Mouse (Mus musculus) embryonic facial prominence, embryonic 15.5 days (tissue): ENCODE measurements around the gene Tnpo3. TPM values are rescaled to one million over a fixed set of nuclear protein-coding genes. Genes with fewer than 3 reads are reported as not detected.
A peak's percentile ranks its signal among the peaks of the same experiment; 100 is the strongest.

Experiments used
- ATAC-seq: fragments of 200-750 bp; cut with Nextera tagmentation; 2 replicates; pipeline ENCODE4 v1.8.0; 2017; ENCODE audit warnings: low read depth, moderate TSS enrichment; ENCODE audit not compliant: insufficient number of reproducible peaks, low FRiP score, low TSS enrichment
- H3K27ac ChIP-seq: fragments of 300-500 bp; sonication (generic); replicated peaks from 2 replicates; pipeline ENCODE4 v1.5.1; 2015; ENCODE audit warnings: mild to moderate bottlenecking, inconsistent platforms
- H3K27me3 ChIP-seq: fragments of 300-500 bp; sonication (generic); 2 replicates; pipeline ENCODE4 v1.6.1; 2015; ENCODE audit warnings: inconsistent platforms
- H3K36me3 ChIP-seq: fragments of 300-500 bp; sonication (generic); 2 replicates; pipeline ENCODE4 v1.6.1; 2015; ENCODE audit warnings: mild to moderate bottlenecking, inconsistent platforms
- H3K4me1 ChIP-seq: fragments of 300-500 bp; sonication (generic); 2 replicates; pipeline ENCODE4 v1.6.1; 2015; ENCODE audit warnings: inconsistent platforms
- H3K4me2 ChIP-seq: fragments of 300-500 bp; sonication (generic); replicated peaks from 2 replicates; pipeline ENCODE4 v1.6.1; 2015; ENCODE audit warnings: mild to moderate bottlenecking, inconsistent platforms
- H3K4me3 ChIP-seq: fragments of 300-500 bp; sonication (generic); replicated peaks from 2 replicates; pipeline ENCODE4 v1.5.1; 2015; ENCODE audit warnings: mild to moderate bottlenecking, inconsistent platforms
- H3K9ac ChIP-seq: fragments of 300-500 bp; sonication (generic); 2 replicates; pipeline ENCODE4 v1.6.1; 2015; ENCODE audit warnings: inconsistent platforms
- H3K9me3 ChIP-seq: fragments of 300-500 bp; sonication (generic); replicated peaks from 2 replicates; pipeline ENCODE4 v1.6.1; 2016; ENCODE audit warnings: inconsistent platforms
- WGBS: fragments of 180-500 bp; shearing (Covaris S2); methylation state at CpG from one replicate; pipeline ENCODE4 v1.1.7; 2015; 5-methylcytosine and 5-hydroxymethylcytosine counted together
- polyA plus RNA-seq: library from polyadenylated mRNA; unstranded; fragments of >200 nt; fragmentation: Nextera tagmentation; extraction: Ambion mirVana; gene quantifications from 2 replicates; pipeline ENCODE4 v1.2.1, GENCODE M21; 2015

Gene Tnpo3
- 74.2 and 85.2 TPM in 2 replicates for polyA plus RNA-seq

GRCm38 (mm10) chr6:29609111-29610019, at the start of gene Tnpo3:
Tnpo3 (minus strand) TSS chr6:29609887.
- peak within 1 kb of the TSS; percentile 71 for H3K4me2 ChIP-seq
- H3K27me3 ChIP-seq, result no peaks in the 10 kb centered on the region
- peak within 1 kb of the TSS; percentile 96 for H3K27ac ChIP-seq
- H3K4me3 ChIP-seq, result peak within 1 kb of the TSS; percentile 99
- ATAC-seq, result peak; percentile 93
- WGBS, result under 1% methylated on average over 67 of the region's 67 CpGs
- H3K36me3 ChIP-seq, result no peaks in the 10 kb centered on the region
- H3K9me3 ChIP-seq, result no peaks in the 10 kb centered on the region
- H3K4me1 ChIP-seq, result peaks cover 15% of the 10 kb centered on the region; the same call in 1 of the 2 replicates
- H3K9ac ChIP-seq, result peak within 1 kb of the TSS; percentile 97

GRCm38 (mm10) chr6:29658626-29659475, 49.2 kb upstream of the Tnpo3 start:
- Histone ChIP-seq H3K9ac (no peak overlapping the region), H3K27me3 (no peaks in the 10 kb centered on the region), H3K4me2 (no peak overlapping the region), H3K4me1 (no peaks in the 10 kb centered on the region), H3K9me3 (no peaks in the 10 kb centered on the region), H3K36me3 (no peaks in the 10 kb centered on the region), H3K27ac (no peak overlapping the region), H3K4me3 (no peak overlapping the region)
- WGBS, result 85% methylated on average over 3 of the region's 3 CpGs
- no peak for ATAC-seq

GRCm38 (mm10) chr6:29653271-29653670, 43.6 kb upstream of the Tnpo3 start:
- no peak overlapping the region for H3K4me3 ChIP-seq
- H3K9me3 ChIP-seq, result no peaks in the 10 kb centered on the region
- no peak for ATAC-seq
- no peak overlapping the region for H3K4me2 ChIP-seq
- H3K9ac ChIP-seq, result no peak overlapping the region
- H3K36me3 ChIP-seq, result no peaks in the 10 kb centered on the region
- H3K27me3 ChIP-seq, result no peaks in the 10 kb centered on the region
- no peak overlapping the region for H3K27ac ChIP-seq
- no peaks in the 10 kb centered on the region for H3K4me1 ChIP-seq

- no peak for ATAC-seq
- no peak overlapping the region for H3K4me3 ChIP-seq
- no peaks in the 10 kb centered on the region for H3K36me3 ChIP-seq
- no peak overlapping the region for H3K4me2 ChIP-seq
- H3K27me3 ChIP-seq, result no peaks in the 10 kb centered on the region
- WGBS, result 61% methylated on average over 10 of the region's 10 CpGs
- no peak overlapping the region for H3K9ac ChIP-seq
- no peaks in the 10 kb centered on the region for H3K9me3 ChIP-seq
- H3K27ac ChIP-seq, result no peak overlapping the region
- no peaks in the 10 kb centered on the region for H3K4me1 ChIP-seq
Measured at GRCm38 (mm10) chr6:29650170-29650549, 40.5 kb upstream of the Tnpo3 start.

- Histone ChIP-seq H3K27ac (no peak overlapping the region), H3K9me3 (no peaks in the 10 kb centered on the region), H3K4me3 (no peak overlapping the region), H3K36me3 (no peaks in the 10 kb centered on the region), H3K9ac (no peak overlapping the region), H3K4me1 (no peaks in the 10 kb centered on the region), H3K4me2 (no peak overlapping the region), H3K27me3 (no peaks in the 10 kb centered on the region)
- 29% methylated on average over 14 of the region's 14 CpGs for WGBS
- no peak; the same call in 1 of the 2 replicates for ATAC-seq
Measured at GRCm38 (mm10) chr6:29649494-29650169, 39.9 kb upstream of the Tnpo3 start.

- 78% methylated on average over 4 of the region's 4 CpGs for whole genome bisulfite sequencing
- no peak for ATAC-seq
Measured at GRCm38 (mm10) chr6:29641816-29642215, 32.1 kb upstream of the Tnpo3 start.

GRCm38 (mm10) chr6:29639580-29640419, 30.1 kb upstream of the Tnpo3 start:
- H3K4me3 ChIP-seq, result no peak overlapping the region
- 0 out of 2 replicates have a peak overlapping the region, but pooled peaks have one; percentile 24 for H3K4me2 ChIP-seq
- peaks cover 4% of the 10 kb centered on the region; the same call in 1 of the 2 replicates for H3K9me3 ChIP-seq
- H3K27ac ChIP-seq, result no peak overlapping the region
- H3K27me3 ChIP-seq, result no peaks in the 10 kb centered on the region
- no peaks in the 10 kb centered on the region for H3K4me1 ChIP-seq
- 31% methylated on average over 7 of the region's 7 CpGs for WGBS
- no peak for ATAC-seq
- H3K9ac ChIP-seq, result no peak overlapping the region
- no peaks in the 10 kb centered on the region for H3K36me3 ChIP-seq

More at GRCm38 (mm10) chr6:29641816-29642215, 32.1 kb upstream of the Tnpo3 start:
- no peak overlapping the region for H3K4me2 ChIP-seq
- H3K4me1 ChIP-seq, result no peaks in the 10 kb centered on the region
- no peak overlapping the region for H3K9ac ChIP-seq
- peaks cover 4% of the 10 kb centered on the region; the same call in 1 of the 2 replicates for H3K9me3 ChIP-seq
- H3K4me3 ChIP-seq, result no peak overlapping the region
- H3K27ac ChIP-seq, result no peak overlapping the region
- no peaks in the 10 kb centered on the region for H3K27me3 ChIP-seq
- no peaks in the 10 kb centered on the region for H3K36me3 ChIP-seq

- 9% methylated on average over 15 of the region's 16 CpGs for WGBS
- no peak overlapping the region for H3K4me3 ChIP-seq
- peaks cover 4% of the 10 kb centered on the region; the same call in 1 of the 2 replicates for H3K9me3 ChIP-seq
- ATAC-seq, result no peak
- H3K27ac ChIP-seq, result no peak overlapping the region
- no peaks in the 10 kb centered on the region for H3K27me3 ChIP-seq
- H3K4me2 ChIP-seq, result peak overlapping the region; percentile 24; the same call in 1 of the 2 replicates
- H3K9ac ChIP-seq, result no peak overlapping the region
- H3K4me1 ChIP-seq, result no peaks in the 10 kb centered on the region
- H3K36me3 ChIP-seq, result no peaks in the 10 kb centered on the region
Measured at GRCm38 (mm10) chr6:29638844-29639460, 29.3 kb upstream of the Tnpo3 start.

GRCm38 (mm10) chr6:29637397-29638373, 28.0 kb upstream of the Tnpo3 start:
- Histone ChIP-seq H3K9me3 (no peaks in the 10 kb centered on the region), H3K4me3 (no peak overlapping the region), H3K4me2 (no peak overlapping the region), H3K9ac (no peak overlapping the region), H3K27me3 (no peaks in the 10 kb centered on the region), H3K27ac (no peak overlapping the region), H3K36me3 (no peaks in the 10 kb centered on the region), H3K4me1 (no peaks in the 10 kb centered on the region)
- no peak for ATAC-seq
- WGBS, result 76% methylated on average over 3 of the region's 3 CpGs
